Mouse (Mus musculus) spleen, adult 2 months (tissue): ENCODE measurements around the gene Tmem156.

Source experiments
- CTCF ChIP-seq: fragments of 200-500 bp; IDR thresholded peaks from 2 replicates; pipeline ENCODE4 v1.5.1; 2011; ENCODE audit warnings: mild to moderate bottlenecking, inconsistent platforms; ENCODE audit not compliant: insufficient read depth, insufficient read length, insufficient replicate concordance; ENCODE audit errors: extremely low read depth
- POLR2A ChIP-seq: fragments of 200-500 bp; IDR thresholded peaks from 2 replicates; pipeline ENCODE4 v1.6.1; 2011; ENCODE audit warnings: low read depth, low read length, inconsistent platforms

- no peak for TF ChIP-seq POLR2A
- TF ChIP-seq CTCF, result no peak
Measured at GRCm38 (mm10) chr5:65071689-65072118, 20.2 kb downstream of the Tmem156 start.
